Mouse (Mus musculus) spleen, adult 10 weeks (tissue): ENCODE results near the gene Olfr891. TPM values are rescaled to one million over a fixed set of nuclear protein-coding genes. Genes with fewer than 3 reads are reported as not detected.

Source experiments
- polyA plus RNA-seq: library from polyadenylated mRNA; stranded (reverse); fragments of 350-450 nt; fragmentation: Illumina TruSeq; extraction: RNeasy Lipid Tissue Mini Kit (QIAGEN cat#74804); gene quantifications from one replicate; pipeline ENCODE4 v1.2.3, GENCODE M21; 2015; ENCODE audit warnings: low replicate concordance; ENCODE audit not compliant: insufficient read depth

The Olfr891 gene
- not detected for polyA plus RNA-seq

GRCm38 (mm10) chr9:38180721-38181120 lies at the start of gene Olfr891:
Olfr891 (minus strand) TSS chr9:38180821.

GRCm38 (mm10) chr9:38217755-38218154 lies 37.1 kb upstream of the Olfr891 start, which contains the start of gene Olfr894:
Olfr894 (plus strand) TSS chr9:38218055.

DNA sequence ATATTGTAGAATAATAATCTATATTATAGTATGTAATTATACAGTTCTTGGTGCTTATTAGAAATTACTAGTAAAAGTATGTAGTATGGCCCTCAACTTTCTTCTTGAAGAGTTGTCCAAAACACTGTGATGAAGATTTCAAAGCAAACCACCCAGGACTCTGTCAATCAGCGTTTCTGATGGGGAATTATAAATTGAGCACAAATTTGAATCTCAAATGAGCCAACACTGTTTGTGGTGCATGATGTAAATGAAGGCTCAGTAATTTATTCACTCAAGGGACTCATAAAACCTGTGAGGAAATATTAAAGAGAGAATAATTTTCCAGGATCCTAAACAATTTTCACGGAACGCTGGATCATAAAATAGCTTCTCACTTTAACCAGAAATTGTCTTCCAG lies 27.4 kb upstream of the Olfr891 start, which contains the start of gene Olfr893:
TSS of gene Olfr893 (plus strand) at position 301 of the 400 bp plus-strand sequence.

GRCm38 (mm10) chr9:38142217-38142616 lies 38.4 kb downstream of the Olfr891 start, which contains the start of gene Olfr890:
Olfr890 (plus strand) TSS chr9:38142517.

Other genes with a start within 250 kb of the Olfr891 start
- not detected for gene Olfr881, start 189.0 kb downstream of the Olfr891 start, polyA plus RNA-seq
- not detected for gene Olfr883, start 155.0 kb downstream of the Olfr891 start, polyA plus RNA-seq
- gene Olfr884, start 134.3 kb downstream of the Olfr891 start, polyA plus RNA-seq: not detected
- not detected for gene Olfr885, start 119.5 kb downstream of the Olfr891 start, polyA plus RNA-seq
- not detected for gene Olfr887, start 96.7 kb downstream of the Olfr891 start, polyA plus RNA-seq
- not detected for gene Olfr888, start 72.7 kb downstream of the Olfr891 start, polyA plus RNA-seq
- gene Olfr889, start 65.6 kb downstream of the Olfr891 start, polyA plus RNA-seq: not detected
- gene Olfr890, start 38.3 kb downstream of the Olfr891 start, polyA plus RNA-seq: not detected
- gene Olfr893, start 27.5 kb upstream of the Olfr891 start, polyA plus RNA-seq: not detected
- gene Olfr894, start 37.2 kb upstream of the Olfr891 start, polyA plus RNA-seq: not detected
- gene Olfr143, start 72.0 kb upstream of the Olfr891 start, polyA plus RNA-seq: not detected
- not detected for gene Olfr895, start 87.0 kb upstream of the Olfr891 start, polyA plus RNA-seq
- gene Olfr896-ps1, start 110.3 kb upstream of the Olfr891 start, polyA plus RNA-seq: not detected
- gene Olfr25, start 148.2 kb upstream of the Olfr891 start, polyA plus RNA-seq: not detected
- gene Olfr898, start 167.6 kb upstream of the Olfr891 start, polyA plus RNA-seq: not detected
- not detected for gene Olfr250, start 186.1 kb upstream of the Olfr891 start, polyA plus RNA-seq
- not detected for gene Olfr251, start 196.3 kb upstream of the Olfr891 start, polyA plus RNA-seq
- not detected for gene Olfr147, start 220.9 kb upstream of the Olfr891 start, polyA plus RNA-seq
- not detected for gene Olfr901, start 248.6 kb upstream of the Olfr891 start, polyA plus RNA-seq